Mouse (Mus musculus): ENCODE data around the gene Mrpl34. TPM values are rescaled to one million over a fixed set of nuclear protein-coding genes. Genes with fewer than 3 reads are reported as not detected.

Gene Mrpl34
- total RNA-seq, 2 experiments from 2014 or later, result 66.7 to 67.1 TPM

Other genes with a start within 250 kb of the Mrpl34 start
- gene Myo9b, start 192.2 kb upstream of the Mrpl34 start, total RNA-seq (2021), result 1 to 10 TPM; 8.8 to 9.3 TPM
- gene Haus8, start 192.0 kb upstream of the Mrpl34 start, total RNA-seq (2021), result 1 to 10 TPM; 5.3 to 6.3 TPM
- gene Use1, start 98.1 kb upstream of the Mrpl34 start, total RNA-seq (2021), result 10 to 100 TPM; 75.4 to 96.2 TPM
- gene Ocel1, start 93.7 kb upstream of the Mrpl34 start, total RNA-seq (2021), result 1 to 10 TPM; 5.1 to 7.5 TPM
- gene Nr2f6, start 83.0 kb upstream of the Mrpl34 start, total RNA-seq (2021), result 10 to 100 TPM; 20.9 to 21.5 TPM
- gene Ushbp1, start 69.2 kb upstream of the Mrpl34 start, total RNA-seq (2021), result 1 to 10 TPM; 6.4 to 8.1 TPM
- gene Babam1, start 68.1 kb upstream of the Mrpl34 start, total RNA-seq (2021), result 10 to 100 TPM; 60.1 to 68.3 TPM
- gene Ankle1, start 58.9 kb upstream of the Mrpl34 start, total RNA-seq (2021), result under 1 TPM; 0.12 to 0.46 TPM
- 10 to 100 TPM; 19.3 to 26.9 TPM for gene Abhd8, start 1.3 kb upstream of the Mrpl34 start, total RNA-seq (2021)
- gene Dda1, start 4.2 kb downstream of the Mrpl34 start, total RNA-seq (2021), result 10 to 100 TPM; 20.4 to 27.6 TPM
- 10 to 100 TPM; 13.8 to 16.0 TPM for gene Ano8, start 21.0 kb downstream of the Mrpl34 start, total RNA-seq (2021)
- gene Gtpbp3, start 23.1 kb downstream of the Mrpl34 start, total RNA-seq (2021), result 10 to 100 TPM in 1 of 2 experiments, 1 to 10 TPM in 1; 8.0 to 10.5 TPM
- gene Plvap, start 46.8 kb downstream of the Mrpl34 start, total RNA-seq (2021), result 1 to 10 TPM; 5.6 to 9.3 TPM
- not detected for gene Ccdc194, start 60.8 kb downstream of the Mrpl34 start, total RNA-seq (2021)
- 1 to 10 TPM; 7.6 to 9.9 TPM for gene Bst2, start 72.5 kb downstream of the Mrpl34 start, total RNA-seq (2021)
- gene Mvb12a, start 78.0 kb downstream of the Mrpl34 start, total RNA-seq (2021), result 10 to 100 TPM; 20.8 to 24.8 TPM
- under 1 TPM in 1 of 2 experiments, not detected in 1; 0.15 TPM for gene Tmem221, start 93.9 kb downstream of the Mrpl34 start, total RNA-seq (2021)
- under 1 TPM; 0.10 TPM for gene Nxnl1, start 101.6 kb downstream of the Mrpl34 start, total RNA-seq (2021)
- 10 to 100 TPM; 55.9 to 77.1 TPM for gene Slc27a1, start 103.9 kb downstream of the Mrpl34 start, total RNA-seq (2021)
- gene Pgls, start 127.2 kb downstream of the Mrpl34 start, total RNA-seq (2021), result 10 to 100 TPM; 25.6 to 26.1 TPM
- under 1 TPM; 0.71 to 0.76 TPM for gene Fam129c, start 132.7 kb downstream of the Mrpl34 start, total RNA-seq (2021)
- gene Colgalt1, start 146.0 kb downstream of the Mrpl34 start, total RNA-seq (2021), result 10 to 100 TPM; 33.0 to 35.6 TPM
- not detected for gene Unc13a, start 206.8 kb downstream of the Mrpl34 start, total RNA-seq (2021)
- 1 to 10 TPM; 1.8 TPM for gene Jak3, start 211.3 kb downstream of the Mrpl34 start, total RNA-seq (2021)
- 1 to 10 TPM; 1.0 to 1.2 TPM for gene Insl3, start 224.3 kb downstream of the Mrpl34 start, total RNA-seq (2021)
- gene B3gnt3, start 236.8 kb downstream of the Mrpl34 start, total RNA-seq (2021), result 1 to 10 TPM; 2.1 to 2.6 TPM

Measured in gastrocnemius, postnatal 36 days (tissue).